Mouse (Mus musculus): ENCODE results near the gene Flna.
"Not testable (repeated sequence)": the region's sequence is repeated elsewhere in the genome, so short reads cannot be mapped to it uniquely, and the experiment has no call there.

Gene Flna

GRCm38 (mm10) chrX:74245687-74246086 is 3.9 kb downstream of the Flna start:
- peak; percentile 49 to 58 for DNase-seq

DNA sequence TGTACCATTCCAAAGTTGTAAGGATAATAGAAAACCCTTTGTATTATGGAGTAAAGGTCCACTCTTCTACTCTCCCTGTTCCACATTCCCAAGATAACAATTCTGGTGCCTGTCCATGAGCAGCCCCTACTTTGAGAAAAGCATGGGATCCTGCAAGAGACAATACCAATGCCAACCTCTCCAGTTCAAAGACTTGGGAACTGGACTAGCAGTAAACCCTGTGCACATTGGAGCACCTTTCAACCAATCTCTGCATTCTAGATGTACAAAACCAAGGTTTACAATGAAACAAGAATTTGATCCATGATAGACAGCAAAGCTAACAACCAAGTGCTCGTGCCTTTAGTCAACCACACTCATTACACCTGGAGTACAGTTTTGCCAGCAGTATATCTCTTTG is 4.5 kb downstream of the Flna start:
- no peak for DNase-seq

DNA sequence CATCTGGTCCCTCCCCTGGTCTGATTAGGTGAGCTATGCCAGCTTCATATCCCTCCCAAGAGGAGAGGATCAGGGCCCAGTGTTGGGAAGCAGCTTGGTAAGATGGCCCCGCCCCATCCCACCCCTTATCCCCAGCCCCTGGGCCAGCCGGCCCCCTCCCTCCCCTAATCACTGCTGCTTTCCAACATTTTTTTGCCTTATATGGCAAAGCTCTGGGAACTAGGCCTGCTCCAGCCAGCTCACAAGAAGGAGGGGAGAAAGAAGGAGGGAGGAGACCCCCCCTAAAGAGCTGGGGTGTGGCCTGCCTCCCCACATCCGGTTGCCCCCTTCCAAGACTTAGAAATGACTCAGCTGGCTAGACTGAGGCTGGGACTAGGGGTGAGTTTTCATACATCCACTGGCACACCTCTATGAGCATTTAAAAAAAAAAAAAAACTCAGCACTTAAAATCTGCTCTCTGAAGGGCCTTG is 5.0 kb downstream of the Flna start:
- peak; percentile 28 to 51 for DNase-seq

GRCm38 (mm10) chrX:74243807-74244206 is 5.8 kb downstream of the Flna start:
- no peak for DNase-seq

GRCm38 (mm10) chrX:74243396-74243795 is 6.2 kb downstream of the Flna start:
- DNase-seq, result no peak

DNA sequence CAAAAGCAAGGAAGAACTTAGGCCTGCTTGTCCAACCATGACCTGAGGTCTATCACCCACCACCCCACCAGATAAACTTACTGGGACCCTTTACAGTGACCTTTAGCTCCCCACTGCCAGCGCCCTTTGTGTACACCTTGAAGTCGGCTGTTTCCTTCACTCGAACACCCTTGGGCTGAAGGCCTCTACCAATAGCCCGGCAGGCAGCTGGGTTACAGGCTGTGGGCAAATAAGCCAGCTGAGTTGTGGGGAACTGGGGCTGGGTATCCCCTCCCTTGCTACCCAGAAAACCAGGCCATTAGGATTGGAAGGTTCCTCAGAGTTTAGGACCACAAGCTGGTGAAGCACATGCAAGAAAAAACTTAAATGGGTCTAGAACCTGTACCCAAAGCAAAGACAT is 9.3 kb downstream of the Flna start:
- DNase-seq, result no peak

DNA sequence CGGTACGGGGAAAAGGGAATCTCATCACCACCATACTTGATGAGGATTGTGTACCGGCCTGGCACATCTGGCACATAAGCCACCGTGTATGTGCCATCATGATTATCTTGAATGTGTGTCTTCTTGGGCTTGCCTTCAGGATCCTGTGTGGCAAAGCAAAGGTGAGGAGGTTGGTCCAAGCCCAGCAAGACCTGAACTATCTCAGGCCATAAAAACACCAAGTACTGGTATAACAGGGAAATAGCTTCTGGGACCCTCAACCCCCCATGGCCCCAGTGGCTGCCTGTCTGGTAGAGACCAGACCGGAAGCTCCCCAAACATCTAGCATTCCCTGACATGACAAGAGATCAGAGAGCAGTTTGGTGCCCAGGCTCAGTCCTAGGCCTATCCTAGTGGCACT is 16.4 kb downstream of the Flna start:
- no peak for DNase-seq

DNA sequence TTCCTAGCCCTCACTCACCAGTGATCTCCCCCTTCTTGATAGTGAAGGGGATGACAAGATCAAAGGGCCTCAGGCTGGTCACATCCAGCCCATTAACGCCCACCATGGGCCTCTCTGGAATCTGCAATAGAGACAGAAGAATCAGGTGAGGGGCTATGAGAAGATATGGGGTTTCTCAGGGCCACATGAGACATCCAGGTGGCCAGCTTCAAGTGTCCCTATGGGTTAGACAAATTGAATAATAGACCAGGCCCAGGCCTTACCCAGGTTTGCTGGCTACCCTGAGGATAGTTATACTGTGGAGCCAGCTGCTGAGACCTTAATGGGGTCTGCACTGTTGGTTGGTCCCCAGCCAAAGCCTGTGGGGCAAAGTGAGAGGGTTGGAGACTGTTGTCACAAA is 19.6 kb downstream of the Flna start:
- no peak for DNase-seq

DNA sequence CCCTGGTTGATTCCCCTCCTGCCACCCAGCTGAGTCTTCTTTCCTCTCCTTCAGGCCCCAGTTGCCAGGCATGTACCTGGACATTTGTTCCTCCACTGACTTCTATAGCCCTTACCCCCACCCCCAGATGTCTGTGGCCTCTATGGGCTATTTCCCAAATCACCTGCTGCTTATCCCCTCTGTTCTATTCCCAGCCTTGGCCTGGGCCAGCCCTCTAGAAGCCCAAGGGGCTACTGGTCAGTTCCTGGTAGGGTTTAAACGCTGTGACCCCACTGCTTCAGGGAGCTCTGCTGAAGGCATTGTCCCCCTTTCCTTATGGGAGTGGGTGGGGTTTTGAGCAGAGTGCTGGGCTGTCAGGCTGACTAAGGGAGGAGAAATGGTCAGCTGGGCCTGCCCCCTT is 29.5 kb downstream of the Flna start:
- not testable (repeated sequence) for DNase-seq

DNA sequence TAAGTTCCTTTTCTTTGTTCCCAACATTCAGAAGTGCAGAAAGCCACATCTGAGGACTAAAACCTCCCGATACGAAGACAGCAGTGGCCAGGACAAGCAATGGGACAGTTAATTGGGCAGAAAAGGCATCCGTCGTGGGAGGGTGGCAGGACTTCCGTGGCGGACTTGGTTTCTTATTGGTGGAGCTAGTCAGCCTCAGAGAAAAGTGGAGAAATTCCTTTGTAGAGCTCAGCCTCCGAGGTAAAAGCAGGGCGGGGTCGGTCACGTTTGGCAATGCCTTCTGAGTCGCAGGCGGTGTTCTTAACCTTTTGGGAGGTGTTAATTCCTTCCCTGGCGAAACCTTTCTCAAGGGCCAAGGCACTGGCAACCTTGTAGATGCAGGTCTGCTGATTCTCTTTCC is 30.2 kb downstream of the Flna start:
- no peak for DNase-seq

DNA sequence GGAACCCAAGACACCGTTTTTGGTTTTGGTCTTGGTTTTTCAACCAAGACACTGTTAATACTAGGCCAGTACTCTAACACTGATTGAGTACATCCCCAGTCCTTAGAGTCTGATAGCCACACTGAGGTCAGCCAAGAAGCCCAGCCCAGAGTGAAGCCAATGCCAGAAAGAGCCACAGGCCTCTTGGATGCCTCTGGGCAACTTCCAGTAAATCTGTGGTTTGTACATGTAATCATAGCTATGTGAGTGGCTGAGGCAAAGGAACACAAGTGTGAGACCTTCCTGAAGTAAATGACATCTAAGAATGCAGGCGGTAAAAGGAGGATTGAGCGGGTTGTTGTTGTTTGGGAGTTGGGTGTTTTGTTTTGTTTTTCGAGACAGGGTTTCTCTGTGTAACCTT is 31.1 kb downstream of the Flna start:
- DNase-seq, result no peak

DNA sequence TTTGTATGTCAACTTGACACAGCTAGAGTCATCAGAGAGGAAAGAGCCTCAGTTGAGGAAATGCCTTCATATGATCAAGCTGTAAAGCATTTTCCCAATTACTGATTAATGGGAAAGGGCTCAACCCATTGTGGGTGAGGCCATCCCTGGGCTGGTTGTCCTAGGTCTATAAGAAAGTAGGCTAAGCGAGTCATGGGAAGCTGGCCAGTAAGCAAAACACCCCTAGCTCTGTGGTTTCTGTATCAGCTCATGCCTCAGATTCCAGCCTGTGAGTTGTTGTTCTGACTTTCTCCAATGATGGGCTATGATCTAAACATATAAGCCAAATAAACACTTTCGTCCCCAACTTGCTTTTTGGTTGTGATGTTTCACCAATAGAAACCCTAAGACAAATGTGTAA is 46.1 kb downstream of the Flna start:
- no peak for DNase-seq

DNA sequence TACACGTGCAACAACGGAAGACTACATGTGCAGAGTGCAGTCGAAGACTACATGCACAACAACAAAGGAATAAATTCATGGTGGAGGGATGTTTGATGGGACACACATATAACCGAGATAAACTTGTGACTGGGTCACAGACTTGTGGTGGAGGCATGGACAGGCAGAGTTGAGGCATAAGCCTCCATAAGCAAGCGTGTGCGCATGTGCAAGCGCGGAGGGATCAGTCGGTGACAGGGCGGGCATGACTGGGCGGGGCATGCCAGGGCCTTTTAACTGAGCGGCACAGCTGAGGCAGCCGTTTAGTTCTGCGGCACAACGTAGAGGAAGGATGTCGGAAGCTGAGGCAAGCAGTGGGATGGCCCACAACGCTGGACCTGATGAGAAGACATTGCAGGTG is 72.7 kb downstream of the Flna start, which contains the start of gene Tktl1:
TSS of gene Tktl1 (plus strand) at position 301 of the 400 bp plus-strand sequence.
- no peak for DNase-seq

Data from kidney, adult 8-10 months (tissue).